Mouse (Mus musculus) CH12.LX (cell line): ENCODE data around the gene Tmem125. TPM values are rescaled to one million over a fixed set of nuclear protein-coding genes. Genes with fewer than 3 reads are reported as not detected.

Source experiments
- DNase-seq: peaks from one replicate; pipeline ENCODE4 v3.0.0-alpha.2; 2013; ENCODE audit errors: extremely low read depth
- H3K27ac ChIP-seq: 2 replicates; pipeline ENCODE4 v1.5.1; 2012; ENCODE audit warnings: low read depth, mild to moderate bottlenecking, control low read depth, moderate library complexity; ENCODE audit not compliant: insufficient read depth
- H3K27me3 ChIP-seq: replicated peaks from 2 replicates; pipeline ENCODE3; 2012; ENCODE audit warnings: inconsistent platforms
- H3K36me3 ChIP-seq, 2 experiments: replicated peaks in 1 of 2; 2 replicates each; pipeline versions ENCODE3 to v1.6.1; 2012; ENCODE audit warnings: inconsistent platforms in 1 of 2, low read length in 1 of 2, mild to moderate bottlenecking in 1 of 2, mixed read lengths in 1 of 2, moderate library complexity in 1 of 2; ENCODE audit not compliant: control insufficient read depth in 1 of 2, insufficient read depth in 1 of 2
- H3K4me1 ChIP-seq, 2 experiments: 2 replicates each; pipeline ENCODE4 v1.6.1; 2012; ENCODE audit warnings: inconsistent platforms in 1 of 2, moderate library complexity in 1 of 2; ENCODE audit not compliant: insufficient read depth in 2 of 2, control insufficient read depth in 1 of 2
- H3K4me2 ChIP-seq: 2 replicates; pipeline ENCODE4 v1.6.1; 2012; ENCODE audit warnings: low read depth, mild to moderate bottlenecking, control low read depth; ENCODE audit not compliant: poor library complexity, insufficient read depth, severe bottlenecking
- H3K4me3 ChIP-seq, 3 experiments: fragments of 150-350 bp in 1 of 3; sonication (generic) in 1 of 3; replicated peaks in 1 of 3; 2 replicates each; pipeline versions ENCODE3 to v1.5.1; 2011 to 2012; ENCODE audit warnings: low read depth in 2 of 3, low read length in 2 of 3, mild to moderate bottlenecking in 2 of 3, moderate library complexity in 2 of 3, control low read depth in 1 of 3, improper control_type of control experiment in 1 of 3, inconsistent platforms in 1 of 3, mixed read lengths in 1 of 3; ENCODE audit not compliant: poor library complexity in 1 of 3
- H3K79me2 ChIP-seq: replicated peaks from 2 replicates; pipeline ENCODE4 v1.6.1; 2012; ENCODE audit warnings: mild to moderate bottlenecking, moderate library complexity; ENCODE audit not compliant: control insufficient read depth, poor library complexity, insufficient read depth, severe bottlenecking; ENCODE audit errors: extremely low read depth
- H3K9ac ChIP-seq: 2 replicates; pipeline ENCODE4 v1.6.1; 2012; ENCODE audit warnings: low read depth, mild to moderate bottlenecking, control low read depth, moderate library complexity; ENCODE audit not compliant: insufficient read depth
- H3K9me3 ChIP-seq: replicated peaks from 2 replicates; pipeline ENCODE3; 2012; ENCODE audit warnings: low read length, inconsistent platforms, mixed read lengths
- GABPA ChIP-seq: IDR thresholded peaks from 2 replicates; pipeline ENCODE4 v1.6.1; 2012; ENCODE audit warnings: low read depth, low read length, improper control_type of control experiment, inconsistent platforms; ENCODE audit not compliant: insufficient replicate concordance
- IRF4 ChIP-seq: IDR thresholded peaks from 2 replicates; pipeline ENCODE4 v1.6.1; 2014; ENCODE audit warnings: low read depth, mild to moderate bottlenecking, inconsistent platforms, low read length, improper control_type of control experiment
- JUN ChIP-seq: IDR thresholded peaks from 2 replicates; pipeline ENCODE4 v1.6.1; 2011; ENCODE audit warnings: low read depth, mild to moderate bottlenecking, low read length, improper control_type of control experiment, moderate library complexity; ENCODE audit not compliant: insufficient read depth
- MAX ChIP-seq: IDR thresholded peaks from 2 replicates; pipeline ENCODE4 v1.6.1; 2011; ENCODE audit warnings: low read length, improper control_type of control experiment
- MAZ ChIP-seq: IDR thresholded peaks from 2 replicates; pipeline ENCODE4 v1.6.1; 2012; ENCODE audit warnings: low read depth, mild to moderate bottlenecking, inconsistent platforms, low read length, improper control_type of control experiment, moderate library complexity
- MEF2A ChIP-seq: IDR thresholded peaks from 2 replicates; pipeline ENCODE4 v1.6.1; 2014; ENCODE audit warnings: low read depth, mild to moderate bottlenecking, inconsistent platforms, low read length, improper control_type of control experiment, borderline replicate concordance
- RAD21 ChIP-seq: IDR thresholded peaks from 2 replicates; pipeline ENCODE4 v1.6.1; 2011; ENCODE audit warnings: low read depth, mild to moderate bottlenecking, low read length, improper control_type of control experiment, moderate library complexity
- RCOR1 ChIP-seq: conservative IDR thresholded peaks from 2 replicates; pipeline ENCODE4 v1.6.1; 2012; ENCODE audit warnings: low read depth, mild to moderate bottlenecking, inconsistent platforms, low read length, improper control_type of control experiment
- TCF12 ChIP-seq: IDR thresholded peaks from 2 replicates; pipeline ENCODE4 v1.6.1; 2014; ENCODE audit warnings: low read depth, mild to moderate bottlenecking, inconsistent platforms, low read length, improper control_type of control experiment
- UBTF ChIP-seq: IDR thresholded peaks from 2 replicates; pipeline ENCODE4 v1.6.1; 2012; ENCODE audit warnings: low read depth, mild to moderate bottlenecking, inconsistent platforms, low read length, improper control_type of control experiment, moderate library complexity
- USF1 ChIP-seq: IDR thresholded peaks from 2 replicates; pipeline ENCODE4 v1.6.1; 2014; ENCODE audit warnings: low read depth, mild to moderate bottlenecking, inconsistent platforms, low read length, improper control_type of control experiment
- ZKSCAN1 ChIP-seq: IDR thresholded peaks from 2 replicates; pipeline ENCODE4 v1.6.1; 2012; ENCODE audit warnings: low read depth, inconsistent platforms, low read length, improper control_type of control experiment, borderline replicate concordance
- ZMIZ1 ChIP-seq: IDR thresholded peaks from 2 replicates; pipeline ENCODE4 v1.6.1; 2012; ENCODE audit warnings: low read depth, mild to moderate bottlenecking, inconsistent platforms, low read length, improper control_type of control experiment
- ZNF384 ChIP-seq: IDR thresholded peaks from 2 replicates; pipeline ENCODE4 v1.6.1; 2012; ENCODE audit warnings: low read depth, low read length, improper control_type of control experiment, inconsistent platforms
- dilution Hi-C: fragments of 300-500 bp; cut with MboI; formaldehyde crosslinking; loops from 2 replicates; pipeline ENCODE4 v1.14.3; 2020; ENCODE audit warnings: low sequenced_read_pairs; ENCODE audit not compliant: extremely low pct_unique_long_range_greater_than_20kb, extremely low pct_ligation_motif_present
- in situ Hi-C: fragments of 300-500 bp; cut with MboI; formaldehyde crosslinking; loops from 3 replicates; pipeline ENCODE4 v1.14.3; 2019; ENCODE audit warnings: low sequenced_read_pairs, low pct_ligation_motif_present, low pct_unique_long_range_greater_than_20kb, mixed read lengths
- polyA plus RNA-seq: library from polyadenylated mRNA; unstranded; fragments of >175 nt; gene quantifications from 2 replicates; pipeline ENCODE4 v1.2.1, GENCODE M21; 2012; ENCODE audit warnings: low read depth; ENCODE audit not compliant: insufficient read length
- total RNA-seq, 2 experiments: library from RNA; depleted of rRNA; stranded (reverse); fragments of 300-350 nt in 1 of 2; fragments of >200 nt in 1 of 2; gene quantifications; 2 replicates each; pipeline ENCODE4 v1.2.3; 2012 to 2014

The Tmem125 gene
- total and polyA plus RNA-seq, 3 experiments = not detected

GRCm38 (mm10) chr4:118542510-118543157, 1.2 kb downstream of the Tmem125 start:
- TF ChIP-seq MAZ (no peak), ZMIZ1 (no peak), RCOR1 (no peak), MAX (no peak), TCF12 (no peak), ZNF384 (no peak), UBTF (no peak), MEF2A (no peak), RAD21 (no peak), USF1 (no peak), ZKSCAN1 (no peak), GABPA (no peak), IRF4 (no peak)
- Histone ChIP-seq H3K4me1 (no peaks in the 10 kb centered on the region), H3K27me3 (peaks cover 89% of the 10 kb centered on the region), H3K9ac (no peak overlapping the region), H3K9me3 (no peaks in the 10 kb centered on the region), H3K27ac (no peak overlapping the region), H3K79me2 (no peaks in the 10 kb centered on the region), H3K4me3 (no peak overlapping the region), H3K4me2 (peak overlapping the region; percentile 59; the same call in 1 of the 2 replicates), H3K36me3 (no peaks in the 10 kb centered on the region)
- dilution Hi-C loops = no loop called here
- DNase-seq = no peak
- in situ Hi-C loops = loop anchor here (10.0 kb wide), 1 partner anchor 58 kb away; no protein-coding TSS in a partner anchor

GRCm38 (mm10) chr4:118539904-118540303, 3.9 kb downstream of the Tmem125 start:
- no peaks in the 10 kb centered on the region for H3K36me3 ChIP-seq
- H3K27me3 ChIP-seq = peaks cover 98% of the 10 kb centered on the region
- TF ChIP-seq MAZ (no peak), JUN (no peak), TCF12 (no peak)
- TF ChIP-seq, all 38 proteins: peak for 0
- Histone ChIP-seq H3K27ac (no peak overlapping the region), H3K9me3 (no peaks in the 10 kb centered on the region), H3K4me1 (no peaks in the 10 kb centered on the region), H3K4me3 (no peak overlapping the region), H3K9ac (no peak overlapping the region), H3K79me2 (no peaks in the 10 kb centered on the region), H3K4me2 (no peak overlapping the region)
- DNase-seq = no peak
- dilution Hi-C loops = no loop called here
- in situ Hi-C loops = loop anchor here (10.0 kb wide), 1 partner anchor 55 kb away; no protein-coding TSS in a partner anchor
